Mouse (Mus musculus) stomach, embryonic 14.5 days (tissue): Measurements from ENCODE around the gene Adamts7. TPM values are rescaled to one million over a fixed set of nuclear protein-coding genes. Genes with fewer than 3 reads are reported as not detected.

Source experiments
- ATAC-seq: fragments of 200-750 bp; cut with Nextera tagmentation; 2 replicates; pipeline ENCODE4 v1.8.0; 2017; ENCODE audit warnings: low read depth, moderate TSS enrichment; ENCODE audit not compliant: insufficient number of reproducible peaks, insufficient read depth, low FRiP score
- H3K27ac ChIP-seq: fragments of 300-500 bp; sonication (generic); 2 replicates; pipeline ENCODE4 v1.5.1; 2014; ENCODE audit warnings: mild to moderate bottlenecking, low read length, moderate library complexity, mixed read lengths
- H3K27me3 ChIP-seq: fragments of 300-500 bp; sonication (generic); 2 replicates; pipeline ENCODE4 v1.6.1; 2014; ENCODE audit warnings: low read length, control low read depth, mixed read lengths; ENCODE audit not compliant: control insufficient read depth, insufficient read depth
- H3K36me3 ChIP-seq: fragments of 300-500 bp; sonication (generic); 2 replicates; pipeline ENCODE4 v1.6.1; 2014; ENCODE audit warnings: mild to moderate bottlenecking, control low read depth, low read length, moderate library complexity, mixed read lengths; ENCODE audit not compliant: control insufficient read depth, insufficient read depth
- H3K4me1 ChIP-seq: fragments of 300-500 bp; sonication (generic); 2 replicates; pipeline ENCODE4 v1.6.1; 2014; ENCODE audit warnings: low read length, control low read depth, mixed read lengths; ENCODE audit not compliant: control insufficient read depth, insufficient read depth
- H3K4me2 ChIP-seq: fragments of 300-500 bp; sonication (generic); replicated peaks from 2 replicates; pipeline ENCODE4 v1.6.1; 2014; ENCODE audit warnings: low read depth, low read length, control low read depth
- H3K4me3 ChIP-seq: fragments of 300-500 bp; sonication (generic); 2 replicates; pipeline ENCODE4 v1.5.1; 2014; ENCODE audit warnings: low read depth, low read length, control low read depth
- H3K9ac ChIP-seq: fragments of 300-500 bp; sonication (generic); replicated peaks from 2 replicates; pipeline ENCODE4 v1.6.1; 2014; ENCODE audit warnings: low read depth, mild to moderate bottlenecking, control low read depth, low read length, moderate library complexity, mixed read lengths
- H3K9me3 ChIP-seq: fragments of 300-500 bp; sonication (generic); 2 replicates; pipeline ENCODE4 v1.6.1; 2016; ENCODE audit warnings: low read depth, low read length, control low read depth; ENCODE audit not compliant: control insufficient read depth
- WGBS: fragments of 180-500 bp; shearing (Covaris S2); extraction: QIAGEN DNeasy Blood & Tissue Kit; methylation state at CpG from one replicate; pipeline ENCODE4 v1.1.7; 2014; 5-methylcytosine and 5-hydroxymethylcytosine counted together
- polyA plus RNA-seq: library from polyadenylated mRNA; unstranded; fragments of >200 nt; fragmentation: Nextera tagmentation; extraction: Ambion mirVana; gene quantifications from 2 replicates; pipeline ENCODE4 v1.2.1, GENCODE M21; 2014

Adamts7 gene
- polyA plus RNA-seq, 1 experiment from 2014 or later, result 20.1 TPM

DNA sequence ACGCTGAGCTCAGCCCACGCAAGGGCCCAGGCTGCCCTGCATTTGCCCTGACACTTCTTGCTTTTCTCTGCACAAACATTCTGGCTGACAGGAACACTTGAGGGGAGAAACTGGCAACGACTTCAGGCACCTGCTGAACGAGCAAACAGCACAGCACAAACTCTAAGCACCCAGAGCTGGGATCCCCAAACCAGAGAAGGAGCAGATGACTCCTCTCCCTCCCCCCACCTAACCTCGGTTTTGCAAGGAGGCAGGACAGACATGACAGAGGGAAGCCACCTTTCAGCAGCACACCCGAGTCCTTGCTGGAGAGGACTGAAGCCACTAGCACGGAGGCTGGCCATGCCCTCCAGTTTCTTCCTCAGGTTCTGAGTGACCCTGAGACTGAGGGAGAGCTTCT, 84.4 kb downstream of the Adamts7 start:
- H3K27ac ChIP-seq, result no peak overlapping the region
- H3K36me3 ChIP-seq, result peaks cover 2% of the 10 kb centered on the region; the same call in 1 of the 2 replicates
- H3K27me3 ChIP-seq, result no peaks in the 10 kb centered on the region
- H3K4me2 ChIP-seq, result no peak overlapping the region
- H3K4me1 ChIP-seq, result no peaks in the 10 kb centered on the region
- ATAC-seq, result no peak
- H3K9ac ChIP-seq, result no peak overlapping the region
- H3K9me3 ChIP-seq, result no peaks in the 10 kb centered on the region
- WGBS, result 69% methylated on average over 7 of the region's 7 CpGs
- H3K4me3 ChIP-seq, result no peak overlapping the region

DNA sequence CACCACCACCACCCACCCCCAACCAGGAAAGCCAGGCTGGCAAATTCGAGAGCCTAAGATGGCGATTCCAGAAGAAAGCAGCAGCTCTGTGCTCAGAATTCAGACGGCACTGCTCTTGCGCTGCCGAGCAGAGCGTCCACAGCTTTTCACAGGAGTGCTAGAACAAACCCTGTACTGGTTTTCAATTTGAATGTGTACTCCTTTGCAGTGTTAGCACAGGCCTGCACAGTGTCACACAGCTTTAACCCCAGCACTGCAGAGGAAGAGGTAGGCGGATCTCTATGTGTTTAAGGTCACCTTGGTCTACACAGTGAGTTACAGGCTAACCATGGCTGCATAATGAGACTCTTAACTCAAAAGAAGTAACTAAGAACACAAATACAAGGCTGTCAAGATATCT, 85.5 kb downstream of the Adamts7 start:
- Histone ChIP-seq H3K36me3 (peaks cover 2% of the 10 kb centered on the region; the same call in 1 of the 2 replicates), H3K9me3 (no peaks in the 10 kb centered on the region), H3K27ac (no peak overlapping the region), H3K4me1 (no peaks in the 10 kb centered on the region), H3K9ac (no peak overlapping the region), H3K4me2 (no peak overlapping the region), H3K27me3 (no peaks in the 10 kb centered on the region), H3K4me3 (no peak overlapping the region)
- 87% methylated on average over 7 of the region's 7 CpGs for WGBS
- ATAC-seq, result no peak

GRCm38 (mm10) chr9:90249036-90249435, 86.2 kb downstream of the Adamts7 start:
- H3K4me1 ChIP-seq, result no peaks in the 10 kb centered on the region
- no peak overlapping the region for H3K9ac ChIP-seq
- H3K36me3 ChIP-seq, result peaks cover 2% of the 10 kb centered on the region; the same call in 1 of the 2 replicates
- no peak overlapping the region for H3K4me3 ChIP-seq
- 80% methylated on average over 2 of the region's 2 CpGs for WGBS
- H3K9me3 ChIP-seq, result no peaks in the 10 kb centered on the region
- no peaks in the 10 kb centered on the region for H3K27me3 ChIP-seq
- H3K4me2 ChIP-seq, result no peak overlapping the region
- ATAC-seq, result no peak
- no peak overlapping the region for H3K27ac ChIP-seq

DNA sequence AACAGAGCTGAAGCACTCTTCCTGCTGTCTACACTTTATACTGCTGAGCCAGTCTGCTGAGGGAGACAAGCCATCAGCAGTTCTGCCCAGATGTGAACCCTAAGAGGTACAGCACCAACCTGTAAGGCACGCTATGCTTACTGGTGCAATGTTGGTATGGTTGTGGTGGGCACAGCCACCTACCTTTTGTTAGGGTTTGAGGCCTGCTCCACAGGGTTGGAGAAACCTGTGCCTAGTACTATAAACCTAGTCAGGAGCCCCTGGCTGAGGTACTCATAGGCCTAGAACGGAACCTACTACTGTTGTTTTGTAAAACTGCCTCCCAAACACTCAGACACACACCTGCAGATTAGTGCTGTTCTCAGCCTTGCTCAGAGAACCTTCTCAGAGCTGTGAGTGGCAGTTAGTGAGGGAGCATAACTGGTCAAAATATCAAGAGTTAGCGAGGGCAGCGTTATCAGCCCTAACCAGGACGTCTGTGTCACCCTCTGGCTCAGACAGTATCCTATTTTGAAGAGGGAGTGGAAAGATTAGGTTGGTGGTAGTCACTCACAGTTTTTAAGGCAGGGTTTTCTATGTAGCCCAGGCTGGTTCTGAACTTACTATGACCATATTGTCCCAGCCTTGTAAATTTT, 87.4 kb downstream of the Adamts7 start:
- Histone ChIP-seq H3K4me3 (no peak overlapping the region), H3K27me3 (no peaks in the 10 kb centered on the region), H3K27ac (no peak overlapping the region), H3K36me3 (peaks cover 2% of the 10 kb centered on the region; the same call in 1 of the 2 replicates), H3K4me1 (no peaks in the 10 kb centered on the region), H3K4me2 (no peak overlapping the region), H3K9me3 (no peaks in the 10 kb centered on the region), H3K9ac (no peak overlapping the region)
- 78% methylated on average over 5 of the region's 5 CpGs for WGBS
- peak; percentile 75; the same call in 1 of the 2 replicates for ATAC-seq

- Histone ChIP-seq H3K4me2 (no peak overlapping the region), H3K27ac (no peak overlapping the region), H3K36me3 (peaks cover 2% of the 10 kb centered on the region; the same call in 1 of the 2 replicates), H3K9ac (no peak overlapping the region), H3K4me1 (peaks cover 2% of the 10 kb centered on the region; the same call in 1 of the 2 replicates), H3K9me3 (no peaks in the 10 kb centered on the region), H3K4me3 (no peak overlapping the region), H3K27me3 (no peaks in the 10 kb centered on the region)
- WGBS, result 85% methylated on average over 13 of the region's 13 CpGs
- ATAC-seq, result no peak
These were observed 88.3 kb downstream of the Adamts7 start for GRCm38 (mm10) chr9:90250964-90251750.

- Histone ChIP-seq H3K36me3 (peaks cover 2% of the 10 kb centered on the region; the same call in 1 of the 2 replicates), H3K27ac (no peak overlapping the region), H3K4me2 (no peak overlapping the region), H3K4me3 (no peak overlapping the region), H3K4me1 (peaks cover 8% of the 10 kb centered on the region), H3K9me3 (no peaks in the 10 kb centered on the region), H3K27me3 (no peaks in the 10 kb centered on the region), H3K9ac (no peak overlapping the region)
- 87% methylated on average over 2 of the region's 2 CpGs for WGBS
- no peak for ATAC-seq
These were observed 90.3 kb downstream of the Adamts7 start for GRCm38 (mm10) chr9:90253181-90253580.

DNA sequence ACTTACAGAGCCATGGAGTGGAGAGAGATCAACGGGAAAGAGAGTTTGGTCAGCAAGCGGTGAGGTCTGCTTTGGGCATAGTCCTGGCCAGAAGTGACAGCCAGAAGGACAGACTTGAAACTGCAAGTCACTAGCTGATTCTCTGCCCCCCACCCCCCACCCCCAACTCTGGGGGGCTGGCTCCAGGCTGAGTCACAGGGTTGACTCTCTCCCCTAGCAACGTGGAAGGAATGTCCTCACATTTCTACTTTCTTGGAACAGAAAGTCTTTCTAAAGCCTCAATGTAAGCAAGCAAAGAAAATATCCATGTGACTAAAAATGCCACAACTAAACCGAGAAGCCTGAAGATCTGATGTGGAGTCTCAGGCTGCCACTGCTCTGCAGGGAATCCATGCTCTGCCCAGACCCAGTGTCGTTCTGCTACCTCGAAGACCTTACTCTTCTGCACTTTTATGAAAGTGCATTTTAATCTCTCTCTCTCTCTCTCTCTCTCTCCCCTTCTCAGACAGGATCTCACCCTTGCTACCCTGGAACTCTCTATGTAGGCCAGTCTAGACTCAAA, 93.1 kb downstream of the Adamts7 start:
- H3K27ac ChIP-seq, result no peak overlapping the region

GRCm38 (mm10) chr9:90257220-90257619, 94.4 kb downstream of the Adamts7 start:
- H3K4me1 ChIP-seq, result peaks cover 21% of the 10 kb centered on the region
- WGBS, result 78% methylated on average over 7 of the region's 7 CpGs
- no peak overlapping the region for H3K4me2 ChIP-seq
- ATAC-seq, result no peak
- H3K9ac ChIP-seq, result no peak overlapping the region
- H3K27ac ChIP-seq, result no peak overlapping the region
- no peaks in the 10 kb centered on the region for H3K9me3 ChIP-seq
- no peaks in the 10 kb centered on the region for H3K27me3 ChIP-seq
- H3K4me3 ChIP-seq, result no peak overlapping the region
- H3K36me3 ChIP-seq, result no peaks in the 10 kb centered on the region; the same call in 1 of the 2 replicates

More for the DNA sequence above, 93.1 kb downstream of the Adamts7 start:
- Histone ChIP-seq H3K9me3 (no peaks in the 10 kb centered on the region), H3K4me1 (peaks cover 19% of the 10 kb centered on the region), H3K4me2 (no peak overlapping the region), H3K4me3 (no peak overlapping the region), H3K9ac (no peak overlapping the region), H3K27me3 (no peaks in the 10 kb centered on the region), H3K36me3 (no peaks in the 10 kb centered on the region; the same call in 1 of the 2 replicates)
- ATAC-seq, result no peak
- WGBS, result 57% methylated on average over 6 of the region's 6 CpGs
